Mouse (Mus musculus) heart, embryonic 11.5 days (tissue): ENCODE results near the gene Traf3. TPM values are rescaled to one million over a fixed set of nuclear protein-coding genes. Genes with fewer than 3 reads are reported as not detected.

Source experiments
- ATAC-seq: fragments of 200-750 bp; cut with Nextera tagmentation; replicated peaks from 2 replicates; pipeline ENCODE4 v1.8.0; 2017; ENCODE audit warnings: moderate library complexity; ENCODE audit not compliant: insufficient number of reproducible peaks, low FRiP score, low TSS enrichment
- H3K27ac ChIP-seq: fragments of 300-500 bp; sonication (generic); 2 replicates; pipeline ENCODE4 v1.5.1; 2014; ENCODE audit warnings: mild to moderate bottlenecking, low read depth, low read length
- H3K27me3 ChIP-seq: fragments of 300-500 bp; sonication (generic); 2 replicates; pipeline ENCODE4 v1.6.1; 2014; ENCODE audit warnings: mild to moderate bottlenecking, low read length, mixed read lengths; ENCODE audit not compliant: control insufficient read depth, insufficient read depth
- H3K36me3 ChIP-seq: fragments of 300-500 bp; sonication (generic); 2 replicates; pipeline ENCODE4 v1.6.1; 2014; ENCODE audit warnings: mild to moderate bottlenecking, low read length, moderate library complexity, mixed read lengths; ENCODE audit not compliant: control insufficient read depth, insufficient read depth
- H3K4me1 ChIP-seq: fragments of 300-500 bp; sonication (generic); 2 replicates; pipeline ENCODE4 v1.6.1; 2014; ENCODE audit warnings: low read length; ENCODE audit not compliant: control insufficient read depth, insufficient read depth
- H3K4me2 ChIP-seq: fragments of 300-500 bp; sonication (generic); 2 replicates; pipeline ENCODE4 v1.6.1; 2014; ENCODE audit warnings: mild to moderate bottlenecking, moderate library complexity
- H3K4me3 ChIP-seq: fragments of 300-500 bp; sonication (generic); 2 replicates; pipeline ENCODE4 v1.5.1; 2014; ENCODE audit warnings: low read depth, low read length
- H3K9ac ChIP-seq: fragments of 300-500 bp; sonication (generic); 2 replicates; pipeline ENCODE4 v1.6.1; 2014; ENCODE audit warnings: mild to moderate bottlenecking, low read depth, low read length, moderate library complexity
- H3K9me3 ChIP-seq: fragments of 300-500 bp; sonication (generic); replicated peaks from 2 replicates; pipeline ENCODE4 v1.6.1; 2016; ENCODE audit warnings: low read length; ENCODE audit not compliant: control insufficient read depth
- WGBS: fragments of 180-500 bp; shearing (Covaris S2); extraction: QIAGEN DNeasy Blood & Tissue Kit; methylation state at CpG from one replicate; pipeline ENCODE4 v1.1.7; 2014; ENCODE audit not compliant: insufficient replicate concordance; 5-methylcytosine and 5-hydroxymethylcytosine counted together
- polyA plus RNA-seq: library from polyadenylated mRNA; unstranded; fragments of >200 nt; fragmentation: Nextera tagmentation; extraction: Ambion mirVana; gene quantifications from 2 replicates; pipeline ENCODE4 v1.2.1, GENCODE M21; 2014

Traf3 gene
- polyA plus RNA-seq, result 6.9 and 8.2 TPM in 2 replicates

DNA sequence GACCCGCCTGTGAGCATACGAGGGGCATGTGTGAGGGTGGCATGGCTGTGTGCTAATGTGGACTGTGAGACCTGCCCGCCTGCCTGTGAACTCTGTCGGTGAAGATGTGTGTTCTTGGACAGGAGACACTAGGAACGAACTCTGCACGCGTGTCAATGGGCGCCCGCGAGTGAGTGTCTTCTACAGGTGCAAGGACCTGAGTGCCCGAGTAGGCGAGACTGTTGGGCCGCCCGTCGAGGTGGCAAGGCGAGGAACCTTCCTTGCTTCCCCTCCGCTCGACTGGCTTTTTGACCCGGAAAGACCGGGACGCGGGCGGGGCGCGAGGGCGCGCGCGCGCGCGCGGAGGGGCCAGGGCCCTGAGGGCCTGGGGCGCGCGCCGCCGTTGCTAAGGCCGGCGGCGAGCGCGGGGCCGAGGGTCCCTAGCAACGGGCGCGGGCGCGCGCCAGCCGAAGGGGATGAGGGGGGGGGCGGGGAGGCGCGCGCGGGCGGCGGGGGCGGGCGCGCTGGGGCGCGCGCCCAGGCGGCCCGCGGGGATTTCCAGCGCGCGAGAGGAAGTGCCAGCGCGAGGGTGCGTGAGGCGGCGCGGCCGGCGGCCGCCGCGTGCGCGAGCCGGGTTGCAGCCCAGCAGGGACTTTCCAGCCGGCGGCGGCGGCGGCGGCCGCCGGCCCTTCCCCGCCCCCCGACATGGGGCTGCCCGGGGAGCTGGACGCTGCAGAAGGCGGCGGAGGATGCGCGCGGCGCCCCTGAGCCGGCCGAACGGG lies at the start of gene Traf3:
Traf3 (plus strand) TSS at position 540 of the 761 bp plus-strand sequence.
- Histone ChIP-seq H3K27me3 (no peaks in the 10 kb centered on the region), H3K4me2 (peak within 1 kb of the TSS; percentile 92), H3K9ac (peak within 1 kb of the TSS; percentile 89), H3K27ac (peak within 1 kb of the TSS; percentile 75), H3K9me3 (no peaks in the 10 kb centered on the region), H3K4me1 (peaks cover 18% of the 10 kb centered on the region), H3K36me3 (no peaks in the 10 kb centered on the region), H3K4me3 (peak within 1 kb of the TSS; percentile 84)
- 7% methylated on average over 43 of the region's 105 CpGs for WGBS
- ATAC-seq, result peak; percentile 44

- Histone ChIP-seq H3K27ac (no peak overlapping the region), H3K9me3 (no peaks in the 10 kb centered on the region), H3K9ac (no peak overlapping the region), H3K4me1 (0 out of 2 replicates have a peak, but pooled peaks cover 3% of the 10 kb centered on the region), H3K36me3 (peaks cover 26% of the 10 kb centered on the region), H3K27me3 (no peaks in the 10 kb centered on the region), H3K4me3 (no peak overlapping the region), H3K4me2 (no peak overlapping the region)
- ATAC-seq, result no peak
- WGBS, result 93% methylated on average over 5 of the region's 5 CpGs
These were observed 46.6 kb upstream of the Traf3 start for GRCm38 (mm10) chr12:111119506-111120085.

GRCm38 (mm10) chr12:111120976-111121645 lies 45.1 kb upstream of the Traf3 start:
- H3K9ac ChIP-seq, result no peak overlapping the region
- no peak overlapping the region for H3K4me3 ChIP-seq
- peaks cover 23% of the 10 kb centered on the region for H3K36me3 ChIP-seq
- H3K4me2 ChIP-seq, result no peak overlapping the region
- no peak for ATAC-seq
- H3K9me3 ChIP-seq, result no peaks in the 10 kb centered on the region
- WGBS, result 90% methylated on average over 9 of the region's 9 CpGs
- H3K27me3 ChIP-seq, result no peaks in the 10 kb centered on the region
- H3K4me1 ChIP-seq, result no peaks in the 10 kb centered on the region
- H3K27ac ChIP-seq, result no peak overlapping the region

GRCm38 (mm10) chr12:111122332-111122852 lies 43.8 kb upstream of the Traf3 start:
- H3K27ac ChIP-seq, result no peak overlapping the region
- no peak for ATAC-seq

GRCm38 (mm10) chr12:111124601-111125260 lies 41.4 kb upstream of the Traf3 start:
- 77% methylated on average over 14 of the region's 14 CpGs for WGBS
- H3K4me1 ChIP-seq, result no peaks in the 10 kb centered on the region
- ATAC-seq, result no peak
- H3K36me3 ChIP-seq, result peaks cover 3% of the 10 kb centered on the region; the same call in 1 of the 2 replicates
- no peak overlapping the region for H3K27ac ChIP-seq
- no peaks in the 10 kb centered on the region for H3K9me3 ChIP-seq
- H3K9ac ChIP-seq, result no peak overlapping the region
- no peak overlapping the region for H3K4me2 ChIP-seq
- no peaks in the 10 kb centered on the region for H3K27me3 ChIP-seq
- H3K4me3 ChIP-seq, result no peak overlapping the region

More at GRCm38 (mm10) chr12:111122332-111122852, 43.8 kb upstream of the Traf3 start:
- H3K9me3 ChIP-seq, result no peaks in the 10 kb centered on the region
- H3K4me2 ChIP-seq, result no peak overlapping the region
- no peak overlapping the region for H3K4me3 ChIP-seq
- peaks cover 12% of the 10 kb centered on the region for H3K36me3 ChIP-seq
- no peaks in the 10 kb centered on the region for H3K4me1 ChIP-seq
- no peak overlapping the region for H3K9ac ChIP-seq
- no peaks in the 10 kb centered on the region for H3K27me3 ChIP-seq

- Histone ChIP-seq H3K36me3 (0 out of 2 replicates have a peak, but pooled peaks cover 2% of the 10 kb centered on the region), H3K4me2 (no peak overlapping the region), H3K9me3 (no peaks in the 10 kb centered on the region), H3K27me3 (no peaks in the 10 kb centered on the region), H3K9ac (no peak overlapping the region), H3K27ac (no peak overlapping the region), H3K4me1 (no peaks in the 10 kb centered on the region), H3K4me3 (no peak overlapping the region)
- ATAC-seq, result no peak
- 75% methylated on average over 6 of the region's 6 CpGs for WGBS
These were observed 40.5 kb upstream of the Traf3 start for GRCm38 (mm10) chr12:111125666-111126065.

DNA sequence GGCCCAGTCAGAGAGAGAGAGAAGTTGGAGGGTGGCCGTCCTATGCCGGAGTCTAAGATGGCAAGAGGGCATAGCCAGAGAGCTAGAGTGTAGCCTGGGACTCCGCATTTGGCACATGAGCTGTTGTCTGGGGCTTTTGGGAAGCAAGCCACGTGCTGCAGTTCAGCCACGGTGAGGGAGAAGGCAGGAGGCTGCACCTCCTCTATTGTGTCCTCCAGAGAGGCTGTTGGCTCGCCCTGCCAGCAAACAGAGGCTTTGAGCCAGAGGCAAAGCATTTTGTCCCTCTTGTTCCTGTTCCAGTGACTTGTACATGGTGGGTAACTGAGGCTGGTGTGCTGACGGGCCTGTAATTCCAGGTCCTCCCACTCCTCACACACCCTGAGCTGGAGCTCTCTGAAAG lies 32.0 kb upstream of the Traf3 start:
- Histone ChIP-seq H3K9me3 (no peaks in the 10 kb centered on the region), H3K27ac (no peak overlapping the region), H3K27me3 (no peaks in the 10 kb centered on the region), H3K4me1 (peaks cover 5% of the 10 kb centered on the region; the same call in 1 of the 2 replicates), H3K4me3 (no peak overlapping the region), H3K9ac (no peak overlapping the region), H3K4me2 (no peak overlapping the region), H3K36me3 (no peaks in the 10 kb centered on the region)
- ATAC-seq, result no peak
- 78% methylated on average over 7 of the region's 7 CpGs for WGBS
